Mouse (Mus musculus) fat pad, adult 2 months (tissue): ENCODE measurements at regions not wholly inside any gene's neighbourhood (a gene's known extent, or its start where the extent isn't known, plus 50 kb on each side); places are given as distances from the start of the nearest gene placed in this dataset.

Experiments used
- DNase-seq: peaks from one replicate; pipeline ENCODE4 v3.0.0-alpha.2; 2011; ENCODE audit warnings: low read depth, low spot score; ENCODE audit errors: extremely low read depth

GRCm38 (mm10) chr6:31260645-31261345 lies 137.7 kb upstream of the Mkln1 start:
- DNase-seq: no peak

- no peak for DNase-seq
Measured at GRCm38 (mm10) chr6:31261797-31262540, 136.6 kb upstream of the Mkln1 start.

- no peak for DNase-seq
Measured at GRCm38 (mm10) chr6:31262651-31263050, 135.9 kb upstream of the Mkln1 start.

GRCm38 (mm10) chr6:31263821-31264220 lies 134.7 kb upstream of the Mkln1 start:
- no peak for DNase-seq

GRCm38 (mm10) chr6:31266441-31267040 lies 132.0 kb upstream of the Mkln1 start:
- no peak for DNase-seq

- no peak for DNase-seq
Measured at GRCm38 (mm10) chr6:31268057-31268456, 130.5 kb upstream of the Mkln1 start.

GRCm38 (mm10) chr6:31273816-31274215 lies 124.7 kb upstream of the Mkln1 start:
- no peak for DNase-seq

- DNase-seq: no peak
Measured at GRCm38 (mm10) chr6:31274236-31274635, 124.3 kb upstream of the Mkln1 start.

- DNase-seq: no peak
Measured at GRCm38 (mm10) chr6:31277792-31278191, 120.7 kb upstream of the Mkln1 start.

GRCm38 (mm10) chr6:31283973-31284372 lies 114.6 kb upstream of the Mkln1 start:
- DNase-seq: no peak

GRCm38 (mm10) chr6:31284390-31284789 lies 114.1 kb upstream of the Mkln1 start:
- DNase-seq: no peak

- no peak for DNase-seq
Measured at GRCm38 (mm10) chr6:31285064-31285463, 113.5 kb upstream of the Mkln1 start.

- no peak for DNase-seq
Measured at GRCm38 (mm10) chr6:31285981-31286737, 112.4 kb upstream of the Mkln1 start.

- no peak for DNase-seq
Measured at GRCm38 (mm10) chr6:31287176-31287575, 111.4 kb upstream of the Mkln1 start.

GRCm38 (mm10) chr6:31287686-31288085 lies 110.8 kb upstream of the Mkln1 start:
- DNase-seq: no peak

GRCm38 (mm10) chr6:31288421-31289233 lies 109.9 kb upstream of the Mkln1 start:
- DNase-seq: no peak

GRCm38 (mm10) chr6:31289234-31289486 lies 109.4 kb upstream of the Mkln1 start:
- no peak for DNase-seq

GRCm38 (mm10) chr6:31292081-31292480 lies 106.5 kb upstream of the Mkln1 start:
- DNase-seq: no peak

GRCm38 (mm10) chr6:31293008-31293407 lies 105.5 kb upstream of the Mkln1 start:
- DNase-seq: no peak

- DNase-seq: no peak
Measured at GRCm38 (mm10) chr6:31299395-31299794, 99.1 kb upstream of the Mkln1 start.

GRCm38 (mm10) chr6:31305736-31306135 lies 92.8 kb upstream of the Mkln1 start:
- no peak for DNase-seq
